Mouse (Mus musculus) c-Kit-negative CD71-positive TER-119-positive erythroid progenitor cells, embryonic 14.5 days (primary cell): Measurements from ENCODE around the gene 9530077C05Rik.

Experiments used
- DNase-seq: peaks from one replicate; pipeline ENCODE4 v3.0.0-alpha.2; 2013; ENCODE audit warnings: low read depth, low spot score

9530077C05Rik gene

GRCm38 (mm10) chr9:22457142-22457835 lies 46.0 kb downstream of the 9530077C05Rik start:
- no peak for DNase-seq

- DNase-seq = no peak
These were observed 50.6 kb downstream of the 9530077C05Rik start for GRCm38 (mm10) chr9:22461946-22462345.

GRCm38 (mm10) chr9:22466212-22466611 lies 54.9 kb downstream of the 9530077C05Rik start:
- no peak for DNase-seq

GRCm38 (mm10) chr9:22467371-22468169 lies 56.3 kb downstream of the 9530077C05Rik start:
- DNase-seq = peak; percentile 41

GRCm38 (mm10) chr9:22468170-22468898 lies 57.0 kb downstream of the 9530077C05Rik start:
- DNase-seq = peak; percentile 71

GRCm38 (mm10) chr9:22468899-22469259 lies 57.6 kb downstream of the 9530077C05Rik start:
- no peak for DNase-seq

GRCm38 (mm10) chr9:22469643-22470042 lies 58.3 kb downstream of the 9530077C05Rik start, which contains the start of gene Rp9:
Rp9 (minus strand) TSS chr9:22469743.
- no peak for DNase-seq

GRCm38 (mm10) chr9:22475424-22475868 lies 64.1 kb downstream of the 9530077C05Rik start, which contains the start of gene Bbs9:
Bbs9 (plus strand) TSS chr9:22475715.
- peak; percentile 77 for DNase-seq

- no peak for DNase-seq
These were observed 65.0 kb downstream of the 9530077C05Rik start for GRCm38 (mm10) chr9:22476265-22476664.

GRCm38 (mm10) chr9:22478946-22479345 lies 67.6 kb downstream of the 9530077C05Rik start:
- DNase-seq = no peak

- DNase-seq = no peak
These were observed 72.7 kb downstream of the 9530077C05Rik start for GRCm38 (mm10) chr9:22483866-22484561.

- DNase-seq = no peak
These were observed 73.4 kb downstream of the 9530077C05Rik start for GRCm38 (mm10) chr9:22484562-22485308.

- no peak for DNase-seq
These were observed 74.9 kb downstream of the 9530077C05Rik start for GRCm38 (mm10) chr9:22486211-22486610.

- DNase-seq = no peak
These were observed 77.7 kb downstream of the 9530077C05Rik start for GRCm38 (mm10) chr9:22488963-22489362.
